Mouse (Mus musculus) liver, postnatal 0 days (tissue): ENCODE results near the gene Dst.

Experiments
- CTCF ChIP-seq: sonication (generic); IDR thresholded peaks from 2 replicates; pipeline ENCODE4 v1.5.1; 2016; ENCODE audit warnings: antibody characterized with exemption, low read depth
- EP300 ChIP-seq: IDR thresholded peaks from 2 replicates; pipeline ENCODE4 v1.6.1; 2016; ENCODE audit warnings: antibody characterized with exemption, low read depth, mild to moderate bottlenecking

GRCm38 (mm10) chr1:34276756-34277155 lies 368.7 kb downstream of the Dst start:
- TF ChIP-seq CTCF = no peak
- no peak for TF ChIP-seq EP300
